Mouse (Mus musculus) heart, embryonic 11.5 days (tissue): ENCODE measurements at regions not wholly inside any gene's neighbourhood (a gene's known extent, or its start where the extent isn't known, plus 50 kb on each side); places are given as distances from the start of the nearest gene placed in this dataset.

Source experiments
- ATAC-seq: fragments of 200-750 bp; cut with Nextera tagmentation; replicated peaks from 2 replicates; pipeline ENCODE4 v1.8.0; 2017; ENCODE audit warnings: moderate library complexity; ENCODE audit not compliant: insufficient number of reproducible peaks, low FRiP score, low TSS enrichment
- H3K27ac ChIP-seq: fragments of 300-500 bp; sonication (generic); 2 replicates; pipeline ENCODE4 v1.5.1; 2014; ENCODE audit warnings: mild to moderate bottlenecking, low read depth, low read length
- H3K27me3 ChIP-seq: fragments of 300-500 bp; sonication (generic); 2 replicates; pipeline ENCODE4 v1.6.1; 2014; ENCODE audit warnings: mild to moderate bottlenecking, low read length, mixed read lengths; ENCODE audit not compliant: control insufficient read depth, insufficient read depth
- H3K36me3 ChIP-seq: fragments of 300-500 bp; sonication (generic); 2 replicates; pipeline ENCODE4 v1.6.1; 2014; ENCODE audit warnings: mild to moderate bottlenecking, low read length, moderate library complexity, mixed read lengths; ENCODE audit not compliant: control insufficient read depth, insufficient read depth
- H3K4me1 ChIP-seq: fragments of 300-500 bp; sonication (generic); 2 replicates; pipeline ENCODE4 v1.6.1; 2014; ENCODE audit warnings: low read length; ENCODE audit not compliant: control insufficient read depth, insufficient read depth
- H3K4me2 ChIP-seq: fragments of 300-500 bp; sonication (generic); 2 replicates; pipeline ENCODE4 v1.6.1; 2014; ENCODE audit warnings: mild to moderate bottlenecking, moderate library complexity
- H3K4me3 ChIP-seq: fragments of 300-500 bp; sonication (generic); 2 replicates; pipeline ENCODE4 v1.5.1; 2014; ENCODE audit warnings: low read depth, low read length
- H3K9ac ChIP-seq: fragments of 300-500 bp; sonication (generic); 2 replicates; pipeline ENCODE4 v1.6.1; 2014; ENCODE audit warnings: mild to moderate bottlenecking, low read depth, low read length, moderate library complexity
- H3K9me3 ChIP-seq: fragments of 300-500 bp; sonication (generic); replicated peaks from 2 replicates; pipeline ENCODE4 v1.6.1; 2016; ENCODE audit warnings: low read length; ENCODE audit not compliant: control insufficient read depth
- WGBS: fragments of 180-500 bp; shearing (Covaris S2); extraction: QIAGEN DNeasy Blood & Tissue Kit; methylation state at CpG from one replicate; pipeline ENCODE4 v1.1.7; 2014; ENCODE audit not compliant: insufficient replicate concordance; 5-methylcytosine and 5-hydroxymethylcytosine counted together

GRCm38 (mm10) chr1:76181181-76181580, 635.1 kb downstream of the Slc4a3 start:
- H3K36me3 ChIP-seq, result no peaks in the 10 kb centered on the region
- no peak overlapping the region for H3K27ac ChIP-seq
- no peak for ATAC-seq
- H3K9ac ChIP-seq, result no peak overlapping the region
- no peaks in the 10 kb centered on the region for H3K4me1 ChIP-seq
- H3K9me3 ChIP-seq, result no peaks in the 10 kb centered on the region
- WGBS, result 79% methylated on average over 3 of the region's 3 CpGs
- no peak overlapping the region for H3K4me2 ChIP-seq
- no peaks in the 10 kb centered on the region for H3K27me3 ChIP-seq
- no peak overlapping the region for H3K4me3 ChIP-seq

- no peak for ATAC-seq
These were observed 648.8 kb downstream of the Slc4a3 start for GRCm38 (mm10) chr1:76194844-76195243.

GRCm38 (mm10) chr1:76197651-76198050, 651.6 kb downstream of the Slc4a3 start:
- H3K4me3 ChIP-seq, result no peak overlapping the region

More at GRCm38 (mm10) chr1:76194844-76195243, 648.8 kb downstream of the Slc4a3 start:
- no peaks in the 10 kb centered on the region for H3K36me3 ChIP-seq
- no peak overlapping the region for H3K4me3 ChIP-seq
- no peaks in the 10 kb centered on the region for H3K9me3 ChIP-seq
- no peak overlapping the region for H3K27ac ChIP-seq
- no peaks in the 10 kb centered on the region for H3K27me3 ChIP-seq
- H3K9ac ChIP-seq, result no peak overlapping the region
- H3K4me2 ChIP-seq, result no peak overlapping the region
- WGBS, result 66% methylated on average over 4 of the region's 4 CpGs
- H3K4me1 ChIP-seq, result no peaks in the 10 kb centered on the region

GRCm38 (mm10) chr1:76200906-76201305, 654.8 kb downstream of the Slc4a3 start:
- no peak overlapping the region for H3K4me3 ChIP-seq
- H3K36me3 ChIP-seq, result no peaks in the 10 kb centered on the region
- 66% methylated on average over 3 of the region's 3 CpGs for WGBS
- H3K27ac ChIP-seq, result no peak overlapping the region
- no peaks in the 10 kb centered on the region for H3K4me1 ChIP-seq
- H3K9me3 ChIP-seq, result no peaks in the 10 kb centered on the region
- no peak for ATAC-seq
- H3K4me2 ChIP-seq, result no peak overlapping the region
- no peaks in the 10 kb centered on the region for H3K27me3 ChIP-seq
- no peak overlapping the region for H3K9ac ChIP-seq

More at GRCm38 (mm10) chr1:76197651-76198050, 651.6 kb downstream of the Slc4a3 start:
- no peaks in the 10 kb centered on the region for H3K4me1 ChIP-seq
- H3K36me3 ChIP-seq, result no peaks in the 10 kb centered on the region
- no peak overlapping the region for H3K9ac ChIP-seq
- no peak for ATAC-seq
- WGBS, result 80% methylated on average over 3 of the region's 3 CpGs
- no peaks in the 10 kb centered on the region for H3K27me3 ChIP-seq
- no peaks in the 10 kb centered on the region for H3K9me3 ChIP-seq
- no peak overlapping the region for H3K4me2 ChIP-seq
- H3K27ac ChIP-seq, result no peak overlapping the region

GRCm38 (mm10) chr1:76212486-76212885, 666.4 kb downstream of the Slc4a3 start:
- Histone ChIP-seq H3K4me1 (no peaks in the 10 kb centered on the region), H3K27ac (no peak overlapping the region), H3K36me3 (no peaks in the 10 kb centered on the region), H3K4me3 (no peak overlapping the region), H3K9ac (no peak overlapping the region), H3K4me2 (no peak overlapping the region), H3K9me3 (no peaks in the 10 kb centered on the region), H3K27me3 (no peaks in the 10 kb centered on the region)
- WGBS, result 89% methylated on average over 5 of the region's 5 CpGs
- no peak for ATAC-seq

- no peak overlapping the region for H3K9ac ChIP-seq
- no peak overlapping the region for H3K4me3 ChIP-seq
- H3K27me3 ChIP-seq, result no peaks in the 10 kb centered on the region
- no peaks in the 10 kb centered on the region for H3K9me3 ChIP-seq
- no peak overlapping the region for H3K27ac ChIP-seq
- WGBS, result 49% methylated on average over 3 of the region's 3 CpGs
- no peak for ATAC-seq
- H3K4me2 ChIP-seq, result no peak overlapping the region
- H3K36me3 ChIP-seq, result no peaks in the 10 kb centered on the region
- peaks cover 6% of the 10 kb centered on the region; the same call in 1 of the 2 replicates for H3K4me1 ChIP-seq
These were observed 698.7 kb downstream of the Slc4a3 start for GRCm38 (mm10) chr1:76244721-76245120.

GRCm38 (mm10) chr1:76246181-76246796, 700.2 kb downstream of the Slc4a3 start:
- H3K9me3 ChIP-seq, result no peaks in the 10 kb centered on the region
- no peak overlapping the region for H3K27ac ChIP-seq
- WGBS, result 41% methylated on average over 8 of the region's 8 CpGs
- peaks cover 6% of the 10 kb centered on the region; the same call in 1 of the 2 replicates for H3K4me1 ChIP-seq
- no peak for ATAC-seq
- H3K36me3 ChIP-seq, result no peaks in the 10 kb centered on the region
- no peak overlapping the region for H3K4me2 ChIP-seq
- no peak overlapping the region for H3K9ac ChIP-seq
- no peaks in the 10 kb centered on the region for H3K27me3 ChIP-seq
- H3K4me3 ChIP-seq, result no peak overlapping the region

GRCm38 (mm10) chr1:76247126-76247525, 701.1 kb downstream of the Slc4a3 start:
- no peak overlapping the region for H3K27ac ChIP-seq
- WGBS, result 70% methylated on average over 8 of the region's 8 CpGs
- peaks cover 6% of the 10 kb centered on the region; the same call in 1 of the 2 replicates for H3K4me1 ChIP-seq
- H3K4me3 ChIP-seq, result no peak overlapping the region
- no peaks in the 10 kb centered on the region for H3K36me3 ChIP-seq
- ATAC-seq, result no peak
- H3K27me3 ChIP-seq, result no peaks in the 10 kb centered on the region
- no peak overlapping the region for H3K4me2 ChIP-seq
- no peak overlapping the region for H3K9ac ChIP-seq
- H3K9me3 ChIP-seq, result no peaks in the 10 kb centered on the region

- no peaks in the 10 kb centered on the region for H3K27me3 ChIP-seq
- no peaks in the 10 kb centered on the region for H3K4me1 ChIP-seq
- 55% methylated on average over 4 of the region's 4 CpGs for WGBS
- H3K27ac ChIP-seq, result no peak overlapping the region
- no peak overlapping the region for H3K9ac ChIP-seq
- no peaks in the 10 kb centered on the region for H3K9me3 ChIP-seq
- ATAC-seq, result no peak
- no peaks in the 10 kb centered on the region for H3K36me3 ChIP-seq
- no peak overlapping the region for H3K4me3 ChIP-seq
- H3K4me2 ChIP-seq, result no peak overlapping the region
These were observed 712.2 kb downstream of the Slc4a3 start for GRCm38 (mm10) chr1:76258217-76258616.
